Mouse (Mus musculus) stomach, postnatal 0 days (tissue): Measurements from ENCODE around the gene Thumpd1. TPM values are rescaled to one million over a fixed set of nuclear protein-coding genes. Genes with fewer than 3 reads are reported as not detected.

Source experiments
- ATAC-seq: fragments of 200-750 bp; cut with Nextera tagmentation; 2 replicates; pipeline ENCODE4 v1.8.0; 2017; ENCODE audit not compliant: low FRiP score, low TSS enrichment
- DNase-seq: peaks from one replicate; pipeline ENCODE4 v3.0.0-alpha.2; 2016; ENCODE audit warnings: low spot score
- H3K27ac ChIP-seq: fragments of 300-500 bp; sonication (generic); replicated peaks from 2 replicates; pipeline ENCODE4 v1.5.1; 2014; ENCODE audit warnings: mild to moderate bottlenecking, control low read depth
- H3K27me3 ChIP-seq: fragments of 300-500 bp; sonication (generic); 2 replicates; pipeline ENCODE4 v1.6.1; 2014; ENCODE audit warnings: low read length; ENCODE audit not compliant: control insufficient read depth, insufficient read depth
- H3K36me3 ChIP-seq: fragments of 300-500 bp; sonication (generic); 2 replicates; pipeline ENCODE4 v1.6.1; 2014; ENCODE audit warnings: low read length, mixed read lengths; ENCODE audit not compliant: control insufficient read depth, insufficient read depth
- H3K4me1 ChIP-seq: fragments of 300-500 bp; sonication (generic); replicated peaks from 2 replicates; pipeline ENCODE4 v1.6.1; 2014; ENCODE audit warnings: antibody characterized with exemption; ENCODE audit not compliant: control insufficient read depth, insufficient read depth
- H3K4me2 ChIP-seq: fragments of 300-500 bp; sonication (generic); replicated peaks from 2 replicates; pipeline ENCODE4 v1.6.1; 2014; ENCODE audit warnings: low read depth, mild to moderate bottlenecking, control low read depth, moderate library complexity
- H3K4me3 ChIP-seq: fragments of 300-500 bp; sonication (generic); 2 replicates; pipeline ENCODE4 v1.5.1; 2014; ENCODE audit warnings: low read depth, low read length, control low read depth
- H3K9ac ChIP-seq: fragments of 300-500 bp; sonication (generic); 2 replicates; pipeline ENCODE4 v1.6.1; 2014; ENCODE audit warnings: mild to moderate bottlenecking, low read length, control low read depth, mixed read lengths
- H3K9me3 ChIP-seq: fragments of 300-500 bp; sonication (generic); 2 replicates; pipeline ENCODE4 v1.6.1; 2016; ENCODE audit warnings: low read length; ENCODE audit not compliant: control insufficient read depth
- CTCF ChIP-seq: IDR thresholded peaks from 2 replicates; pipeline ENCODE4 v1.5.1; 2016; ENCODE audit warnings: antibody characterized with exemption, low read depth, mild to moderate bottlenecking, moderate library complexity
- EP300 ChIP-seq: optimal IDR thresholded peaks from 2 replicates; pipeline ENCODE3; 2016; ENCODE audit warnings: antibody characterized with exemption
- WGBS: fragments of 180-500 bp; shearing (Covaris S2); extraction: QIAGEN DNeasy Blood & Tissue Kit; methylation state at CpG from one replicate; pipeline ENCODE4 v1.1.7; 2014; 5-methylcytosine and 5-hydroxymethylcytosine counted together
- polyA plus RNA-seq: library from polyadenylated mRNA; unstranded; fragments of >200 nt; fragmentation: Nextera tagmentation; extraction: Ambion mirVana; gene quantifications from 2 replicates; pipeline ENCODE4 v1.2.1, GENCODE M21; 2015

Gene Thumpd1
- polyA plus RNA-seq, 1 experiment from 2014 or later = 34.2 TPM

DNA sequence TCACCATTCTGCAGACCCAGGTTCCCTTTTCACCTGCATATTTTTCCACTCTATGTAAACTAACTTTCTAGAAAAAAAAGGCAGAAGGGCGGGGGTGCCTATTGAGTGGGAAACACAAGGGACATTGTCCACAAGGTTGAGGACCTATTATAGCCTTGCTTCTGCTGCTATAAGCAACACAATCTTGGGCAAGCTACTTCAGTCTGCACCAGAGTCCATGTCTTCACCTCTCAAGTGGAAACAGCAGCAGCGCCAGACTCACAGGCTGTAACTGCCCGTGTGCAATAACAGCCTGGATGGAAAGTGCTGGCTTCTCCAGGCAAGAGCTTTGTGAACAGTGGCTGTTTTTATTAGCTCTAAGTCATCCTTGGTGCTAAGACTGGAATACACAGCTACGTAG, 28.3 kb downstream of the Thumpd1 start:
- 68% methylated on average over 4 of the region's 4 CpGs for WGBS
- Histone ChIP-seq H3K4me1 (no peaks in the 10 kb centered on the region), H3K9ac (no peak overlapping the region), H3K9me3 (no peaks in the 10 kb centered on the region), H3K4me2 (no peak overlapping the region), H3K27me3 (no peaks in the 10 kb centered on the region), H3K4me3 (no peak overlapping the region), H3K27ac (no peak overlapping the region), H3K36me3 (no peaks in the 10 kb centered on the region)
- TF ChIP-seq EP300 (no peak), CTCF (no peak)
- DNase-seq (no peak), ATAC-seq (no peak)

DNA sequence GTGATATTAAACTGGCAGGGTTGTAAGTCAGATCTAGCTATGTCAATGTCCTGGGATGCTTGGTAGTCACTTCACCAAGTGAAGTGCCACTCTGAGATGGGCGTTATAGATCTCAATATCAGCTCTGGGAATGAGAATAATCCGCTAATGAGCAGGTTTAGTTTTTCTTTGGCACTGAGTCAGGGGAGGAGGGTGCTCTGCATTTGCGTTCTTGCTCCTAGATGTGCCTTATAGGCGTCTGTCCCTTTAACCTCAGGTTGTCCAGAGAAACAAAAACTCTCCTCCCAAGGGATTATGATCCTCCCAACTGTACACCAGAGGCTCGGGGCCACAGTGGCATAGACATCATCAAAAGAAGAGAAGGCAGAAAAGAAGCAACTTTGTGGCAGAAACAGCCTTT, 30.9 kb downstream of the Thumpd1 start, which contains the start of gene Acsm4:
TSS of gene Acsm4 (plus strand) at position 301 of the 400 bp plus-strand sequence.
- H3K27ac ChIP-seq = no peak within 1 kb of the TSS
- TF ChIP-seq CTCF = no peak
- TF ChIP-seq EP300 = no peak
- no peak within 1 kb of the TSS for H3K9ac ChIP-seq
- no peak within 1 kb of the TSS for H3K4me3 ChIP-seq
- ATAC-seq (no peak), DNase-seq (no peak)
- no peaks in the 10 kb centered on the region for H3K4me1 ChIP-seq
- H3K36me3 ChIP-seq = no peaks in the 10 kb centered on the region
- WGBS = 74% methylated on average over 5 of the region's 5 CpGs
- H3K4me2 ChIP-seq = no peak within 1 kb of the TSS
- H3K9me3 ChIP-seq = no peaks in the 10 kb centered on the region
- no peaks in the 10 kb centered on the region for H3K27me3 ChIP-seq

DNA sequence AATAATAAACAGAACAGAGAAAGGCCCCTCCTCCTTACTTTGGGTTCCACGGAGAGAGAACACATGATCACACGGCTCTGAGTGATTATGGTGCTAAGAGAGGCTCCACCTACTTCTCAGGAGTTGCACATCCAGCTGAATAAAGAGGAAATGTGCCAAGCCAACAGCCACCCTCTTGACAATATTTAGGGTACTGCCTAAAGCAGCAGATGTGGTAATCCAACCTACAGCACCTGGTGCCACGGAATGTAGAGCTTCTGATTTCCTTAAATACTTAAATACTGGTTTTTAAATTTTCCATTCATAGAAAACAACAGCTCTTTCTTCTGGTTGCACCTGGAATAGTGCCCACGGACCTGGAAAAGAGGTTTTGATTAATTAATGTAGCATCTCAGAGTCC, 37.9 kb downstream of the Thumpd1 start:
- Histone ChIP-seq H3K4me3 (no peak overlapping the region), H3K9me3 (no peaks in the 10 kb centered on the region), H3K9ac (no peak overlapping the region), H3K4me2 (no peak overlapping the region), H3K27me3 (no peaks in the 10 kb centered on the region), H3K4me1 (no peaks in the 10 kb centered on the region), H3K27ac (no peak overlapping the region), H3K36me3 (no peaks in the 10 kb centered on the region)
- no peak for DNase-seq
- TF ChIP-seq CTCF (no peak), EP300 (no peak)
- WGBS = 37% methylated on average over 4 of the region's 4 CpGs
- ATAC-seq = no peak

DNA sequence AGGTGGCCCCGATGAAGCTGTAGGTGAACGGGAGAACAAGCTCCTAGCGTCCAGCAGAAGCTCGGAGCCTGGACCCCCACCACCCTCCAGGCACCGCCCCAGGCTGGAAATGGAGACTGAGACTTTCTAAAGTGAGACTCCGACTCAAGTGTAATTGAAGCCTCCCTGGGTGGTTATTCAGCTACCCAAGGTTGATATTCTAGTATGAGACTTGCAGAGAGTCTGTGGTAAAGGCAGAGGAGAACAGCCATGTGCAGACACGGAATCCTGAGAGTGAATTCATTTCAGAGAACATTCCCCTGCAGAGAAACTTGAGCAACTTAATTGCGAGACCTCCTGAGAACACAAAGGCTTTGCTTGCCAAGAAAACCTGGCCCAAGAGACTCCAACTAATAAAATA, 40.5 kb downstream of the Thumpd1 start:
- no peaks in the 10 kb centered on the region for H3K36me3 ChIP-seq
- no peak overlapping the region for H3K27ac ChIP-seq
- no peak overlapping the region for H3K4me3 ChIP-seq
- H3K27me3 ChIP-seq = no peaks in the 10 kb centered on the region
- TF ChIP-seq EP300 (no peak), CTCF (no peak)
- no peak for DNase-seq
- 69% methylated on average over 8 of the region's 8 CpGs for WGBS
- no peak overlapping the region for H3K4me2 ChIP-seq
- no peak for ATAC-seq
- no peaks in the 10 kb centered on the region for H3K9me3 ChIP-seq
- H3K4me1 ChIP-seq = no peaks in the 10 kb centered on the region
- no peak overlapping the region for H3K9ac ChIP-seq

DNA sequence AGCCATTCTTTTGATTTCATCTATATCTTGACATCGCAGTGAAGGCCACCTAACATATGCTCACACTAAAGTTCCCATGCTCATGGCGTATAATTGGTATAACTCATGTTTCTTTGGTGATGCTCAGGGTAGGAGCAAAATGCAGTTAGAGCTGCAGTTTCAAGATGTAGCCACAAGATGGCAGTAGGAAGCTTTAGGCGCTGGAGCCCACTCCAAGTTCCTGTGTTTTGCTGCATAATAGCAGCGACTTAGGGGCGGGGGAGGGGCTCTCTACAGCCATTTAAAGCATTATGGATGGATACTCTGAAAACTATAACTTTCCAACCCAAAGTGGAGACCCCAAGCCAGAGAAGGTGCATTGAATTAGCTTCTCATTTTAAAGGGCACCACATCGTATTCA, 47.1 kb downstream of the Thumpd1 start:
- no peaks in the 10 kb centered on the region for H3K27me3 ChIP-seq
- WGBS = 15% methylated on average over 6 of the region's 6 CpGs
- ATAC-seq = no peak

DNA sequence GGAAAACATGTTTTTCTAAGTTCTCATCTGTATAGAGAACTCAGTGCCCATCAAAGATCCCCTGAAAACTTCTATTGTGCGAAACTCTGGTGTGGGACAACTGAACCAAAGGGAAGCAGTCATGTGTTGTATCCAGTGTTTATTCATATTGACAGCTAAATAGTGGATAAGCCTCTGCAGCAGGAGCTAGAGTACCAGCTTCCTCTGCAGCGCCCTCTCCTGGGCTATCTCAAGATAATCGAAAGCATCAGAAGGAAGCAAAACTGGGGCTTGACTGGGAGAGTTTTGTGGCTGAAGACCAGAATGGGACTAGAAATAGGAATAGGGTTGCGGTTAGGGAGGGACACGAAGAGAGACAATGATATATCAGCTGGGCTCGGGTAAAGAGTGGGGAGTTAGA, 49.7 kb downstream of the Thumpd1 start:
- Histone ChIP-seq H3K9ac (no peak overlapping the region), H3K27ac (no peak overlapping the region), H3K4me1 (no peaks in the 10 kb centered on the region), H3K9me3 (no peaks in the 10 kb centered on the region), H3K4me2 (no peak overlapping the region), H3K27me3 (no peaks in the 10 kb centered on the region), H3K36me3 (no peaks in the 10 kb centered on the region), H3K4me3 (no peak overlapping the region)
- ATAC-seq = no peak
- no peak for TF ChIP-seq EP300
- peak; percentile 66 for TF ChIP-seq CTCF
- peak; percentile 50 for DNase-seq
- WGBS = 49% methylated on average over 6 of the region's 6 CpGs

More for the DNA sequence above, 47.1 kb downstream of the Thumpd1 start:
- no peak overlapping the region for H3K27ac ChIP-seq
- TF ChIP-seq CTCF = peak; percentile 89
- TF ChIP-seq EP300 = no peak
- no peaks in the 10 kb centered on the region for H3K4me1 ChIP-seq
- peak; percentile 26 for DNase-seq
- no peaks in the 10 kb centered on the region for H3K36me3 ChIP-seq
- H3K9me3 ChIP-seq = no peaks in the 10 kb centered on the region
- no peak overlapping the region for H3K4me2 ChIP-seq
- H3K4me3 ChIP-seq = no peak overlapping the region
- H3K9ac ChIP-seq = no peak overlapping the region
